Mouse (Mus musculus): Measurements from ENCODE around the gene Vwa5b1.

DNA sequence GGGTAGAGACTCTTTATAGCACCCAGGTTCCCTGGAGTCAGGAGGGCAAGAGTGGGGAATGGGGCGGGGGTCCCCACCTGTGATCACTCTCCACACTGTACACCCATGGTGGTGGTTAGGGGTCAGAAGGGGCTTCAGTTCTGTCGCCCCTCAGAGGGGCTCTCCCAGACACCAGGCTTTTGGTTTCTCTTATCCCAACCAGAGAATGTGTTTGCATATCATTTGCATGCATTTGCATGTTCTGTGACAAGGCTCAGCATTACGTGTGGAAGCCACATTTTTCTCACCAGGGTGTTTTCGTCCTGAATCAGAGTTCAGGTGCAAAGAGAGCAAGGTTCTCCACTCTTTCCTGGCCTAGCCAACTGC, 97.6 kb downstream of the Vwa5b1 start:
- TF ChIP-seq CTCF (IDR thresholded peaks at IDR 0.05; ENCODE audit: control insufficient read depth, insufficient read depth, low read length) = no peak
- no peak for TF ChIP-seq POLR2A (IDR thresholded peaks at IDR 0.05; ENCODE audit: borderline replicate concordance, control insufficient read depth, low read depth, low read length)
